Mouse (Mus musculus): ENCODE results near the gene Slc16a5. TPM values are rescaled to one million over a fixed set of nuclear protein-coding genes. Genes with fewer than 3 reads are reported as not detected.

Gene Slc16a5
- total RNA-seq (2023), result 9.4 TPM

DNA sequence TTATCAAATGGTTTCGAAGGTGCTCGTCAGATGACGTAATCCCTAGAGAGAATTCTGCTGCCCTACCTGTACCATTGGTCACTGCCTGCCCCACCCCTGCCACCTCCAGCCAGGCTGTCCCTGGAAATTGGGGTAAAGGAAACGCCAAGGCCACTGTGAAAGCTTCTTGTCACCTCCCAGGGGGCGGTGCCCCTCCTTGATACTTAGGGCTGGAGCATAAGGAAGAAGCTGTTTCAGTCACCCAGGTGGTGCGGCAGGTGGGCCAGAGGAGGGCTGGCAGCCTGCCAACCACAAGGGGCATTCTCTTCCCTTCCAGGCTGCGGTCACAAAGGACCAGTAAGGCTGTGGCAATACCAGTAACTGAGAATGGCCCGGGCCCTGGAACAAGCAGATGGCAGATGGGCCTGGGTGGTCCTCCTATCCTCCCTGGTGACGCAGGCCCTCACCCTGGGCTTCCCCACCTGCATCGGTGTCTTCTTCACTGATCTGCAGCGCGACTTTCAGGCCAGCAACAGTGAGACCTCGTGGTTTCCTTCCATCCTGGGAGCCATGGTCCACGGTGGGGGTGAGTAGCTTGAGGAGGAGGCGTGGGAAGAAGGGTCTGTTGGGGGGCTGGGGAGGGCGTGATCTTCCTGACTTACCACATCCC lies at the start of gene Slc16a5:
TSS of gene Slc16a5 (plus strand) at position 232 of the 649 bp plus-strand sequence.

DNA sequence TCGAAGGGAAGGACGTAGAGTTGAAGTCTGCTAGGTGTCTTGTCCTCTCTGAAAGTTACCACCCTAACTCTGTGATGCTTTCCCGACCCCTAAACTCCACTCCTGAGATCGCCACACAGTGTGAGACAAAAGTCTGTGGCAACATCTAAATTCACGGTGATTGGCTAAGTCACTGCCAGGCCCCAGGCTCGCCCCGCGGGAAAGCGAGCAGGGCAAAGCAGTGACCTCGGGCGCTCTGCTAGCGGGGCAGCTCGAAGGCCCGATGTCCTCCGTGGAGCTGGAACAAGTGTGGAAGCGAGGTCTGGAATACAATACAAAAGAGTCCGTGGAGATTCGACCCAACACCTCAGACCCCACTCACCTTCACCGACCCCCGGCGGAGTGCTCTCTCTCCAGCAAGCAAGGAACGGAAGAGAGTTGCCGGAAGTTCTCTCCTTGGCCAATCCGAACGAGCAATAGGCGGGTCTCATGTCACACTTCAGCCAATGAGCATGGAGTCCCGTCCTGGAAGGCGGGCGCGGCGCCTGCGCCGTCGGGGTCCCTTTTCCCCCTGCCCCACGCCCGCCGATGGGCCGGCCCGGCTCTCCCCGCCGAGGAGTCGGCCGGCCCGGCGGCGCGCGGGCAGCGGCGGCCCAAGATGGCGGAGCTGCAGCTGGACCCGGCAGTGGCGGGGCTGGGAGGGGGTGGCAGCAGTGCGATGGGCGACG lies 42.6 kb upstream of the Slc16a5 start, which contains the start of the genes Atp5h and Kctd2:
TSS of gene Atp5h (minus strand) at position 432 of the 707 bp plus-strand sequence.
TSS of gene Kctd2 (plus strand) at position 598 of the 707 bp plus-strand sequence.

DNA sequence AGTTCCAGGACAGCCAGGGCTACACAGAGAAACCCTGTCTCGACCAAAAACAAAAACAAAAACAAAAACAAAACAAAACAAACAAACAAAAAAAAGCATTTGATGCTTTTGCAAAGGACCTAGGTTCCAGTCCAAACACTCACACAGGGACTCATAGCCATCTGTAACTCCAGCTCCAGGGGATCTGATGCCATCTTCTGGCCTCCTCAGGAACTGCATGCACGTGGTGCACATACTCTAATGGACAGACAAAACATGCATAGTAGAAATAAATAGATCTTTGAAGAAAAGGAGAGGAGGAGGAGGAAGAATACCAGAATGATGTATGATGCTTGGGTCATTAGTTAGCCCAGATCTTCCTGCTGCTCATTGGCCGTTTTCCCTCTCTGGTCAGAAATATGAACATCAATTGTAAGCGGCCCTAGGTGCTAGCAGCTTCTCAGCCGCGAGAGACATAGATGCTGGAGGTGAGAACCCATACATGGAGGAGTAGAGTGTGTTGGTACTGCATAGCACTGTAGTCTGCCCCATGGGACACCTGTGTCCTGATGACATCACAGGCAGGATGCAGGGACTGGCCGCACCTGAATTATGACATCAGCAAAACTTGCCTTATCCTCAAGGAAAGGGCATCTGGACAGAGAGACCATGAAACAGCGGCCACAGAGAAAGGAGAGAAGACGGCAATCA lies 22.2 kb upstream of the Slc16a5 start, which contains the start of gene Trim80:
TSS of gene Trim80 (plus strand) at position 640 of the 690 bp plus-strand sequence.

DNA sequence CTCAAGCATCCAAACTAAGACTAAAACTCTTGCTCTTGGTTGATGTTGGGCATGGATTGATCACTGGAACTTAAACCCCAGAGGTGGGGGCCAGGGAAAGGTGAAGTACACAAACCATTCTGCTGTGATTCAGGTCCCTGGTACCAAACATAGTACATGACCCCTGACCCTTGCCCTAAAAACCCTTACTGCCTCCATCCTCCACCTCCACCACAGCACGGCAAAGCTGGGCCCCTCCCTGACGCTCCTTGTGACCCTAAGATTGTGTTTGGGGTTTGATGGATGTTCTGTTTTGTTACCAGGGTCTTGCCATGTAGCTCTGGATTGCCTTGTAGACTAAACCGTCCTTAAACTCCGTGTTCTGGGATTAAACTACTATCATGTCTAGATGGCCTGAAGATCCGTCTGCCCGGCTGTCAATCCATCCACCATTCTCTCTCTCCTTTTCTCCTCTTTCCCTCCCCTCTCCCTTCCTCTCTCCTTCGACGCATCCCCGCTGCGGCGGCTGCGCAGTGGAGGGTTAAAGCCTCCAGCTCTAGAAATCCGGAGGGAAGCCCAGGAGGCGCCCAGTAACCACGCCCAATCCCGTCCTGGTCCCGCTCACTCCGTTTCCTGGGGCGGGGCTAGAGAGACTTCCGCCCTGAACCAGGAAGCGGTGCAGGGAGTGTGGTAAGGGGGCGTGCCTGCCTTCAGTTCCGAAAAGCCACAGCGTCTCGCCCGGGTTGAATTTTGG lies 12.9 kb downstream of the Slc16a5 start, which contains the start of gene Armc7:
TSS of gene Armc7 (plus strand) at position 643 of the 733 bp plus-strand sequence.

DNA sequence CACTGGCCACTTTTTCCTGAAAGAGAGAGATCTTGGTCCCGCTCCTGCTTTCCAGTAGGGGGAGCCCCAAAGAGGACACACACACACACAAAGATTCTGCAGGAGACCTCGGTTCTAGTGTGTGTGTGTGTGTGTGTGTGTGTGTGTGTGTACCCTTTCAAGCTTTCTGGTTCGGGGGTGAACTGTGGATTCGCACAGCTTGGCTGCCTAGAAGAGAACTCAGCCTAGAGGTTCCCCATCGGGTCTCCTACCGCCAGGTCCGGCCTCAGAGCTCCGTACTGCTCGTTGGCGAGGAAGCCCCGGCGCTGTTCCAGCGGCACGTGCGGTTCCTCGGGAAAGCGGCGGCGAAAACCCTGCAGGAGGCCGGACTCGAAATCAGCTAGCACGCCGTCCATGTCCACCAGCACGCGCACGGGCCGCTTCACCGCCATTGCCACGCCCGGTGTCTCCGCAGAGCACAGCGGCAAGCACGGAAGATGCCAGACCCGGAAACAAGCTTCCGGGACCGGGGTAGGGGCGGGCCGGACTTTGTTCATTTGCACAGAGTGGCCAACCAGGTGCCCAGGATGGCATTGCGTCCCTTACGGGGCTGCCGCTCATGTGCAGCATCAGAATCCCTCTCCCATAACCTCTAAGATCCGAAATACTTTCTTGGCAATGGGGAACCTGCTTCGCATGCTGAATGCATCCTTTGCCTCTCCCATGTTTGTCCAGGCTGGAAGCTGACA lies 29.2 kb downstream of the Slc16a5 start, which contains the start of gene Nt5c:
TSS of gene Nt5c (minus strand) at position 507 of the 728 bp plus-strand sequence.

DNA sequence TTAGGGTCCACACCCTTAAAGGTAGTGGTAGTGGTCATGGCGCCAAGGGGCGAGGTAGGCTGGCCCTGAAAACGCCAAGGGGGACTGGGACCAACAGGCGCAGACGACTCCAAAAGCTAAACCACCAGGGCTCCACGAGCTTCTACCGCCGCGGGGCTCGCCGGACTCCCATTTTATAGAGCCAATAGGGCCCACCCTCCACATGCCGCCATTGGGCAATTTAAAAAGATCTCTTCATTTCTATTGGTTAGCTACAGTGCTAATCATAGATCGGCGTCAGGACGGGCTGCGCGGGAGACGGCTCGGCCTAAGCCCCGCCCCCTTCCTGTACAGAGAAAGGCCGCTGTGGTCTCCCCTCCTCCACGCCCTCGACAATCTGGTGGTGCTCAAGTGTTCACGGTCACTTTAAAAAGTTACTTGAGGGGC lies 52.0 kb downstream of the Slc16a5 start, which contains the start of gene Jpt1:
TSS of gene Jpt1 (minus strand) at position 150 of the 426 bp plus-strand sequence.

Other genes starting within 250 kb of the Slc16a5 start
- gene Grin2c, start 195.2 kb upstream of the Slc16a5 start, total RNA-seq (2023), result not detected
- gene Fdxr, start 185.4 kb upstream of the Slc16a5 start, total RNA-seq (2023), result 17.1 TPM
- gene Fads6, start 164.8 kb upstream of the Slc16a5 start, total RNA-seq (2023), result 1.1 TPM
- not detected for gene Otop2, start 155.3 kb upstream of the Slc16a5 start, total RNA-seq (2023)
- gene Ush1g, start 140.4 kb upstream of the Slc16a5 start, total RNA-seq (2023), result not detected
- gene Otop3, start 127.7 kb upstream of the Slc16a5 start, total RNA-seq (2023), result not detected
- 28.6 TPM for gene Hid1, start 94.7 kb upstream of the Slc16a5 start, total RNA-seq (2023)
- gene Cdr2l, start 80.6 kb upstream of the Slc16a5 start, total RNA-seq (2023), result 0.82 TPM
- 76.4 TPM for gene Mrpl58, start 58.7 kb upstream of the Slc16a5 start, total RNA-seq (2023)
- 215 TPM for gene Atp5h, start 42.5 kb upstream of the Slc16a5 start, total RNA-seq (2023)
- gene Kctd2, start 42.3 kb upstream of the Slc16a5 start, total RNA-seq (2023), result 52.0 TPM
- gene Trim80, start 21.9 kb upstream of the Slc16a5 start, total RNA-seq (2023), result not detected
- 34.7 TPM for gene Armc7, start 13.2 kb downstream of the Slc16a5 start, total RNA-seq (2023)
- gene Nt5c, start 29.4 kb downstream of the Slc16a5 start, total RNA-seq (2023), result 111 TPM
- 171 TPM for gene Jpt1, start 51.9 kb downstream of the Slc16a5 start, total RNA-seq (2023)
- gene Sumo2, start 73.8 kb downstream of the Slc16a5 start, total RNA-seq (2023), result 231 TPM
- 48.4 TPM for gene Nup85, start 102.0 kb downstream of the Slc16a5 start, total RNA-seq (2023)
- gene Mrps7, start 141.5 kb downstream of the Slc16a5 start, total RNA-seq (2023), result 31.5 TPM
- 85.0 TPM for gene Gga3, start 141.6 kb downstream of the Slc16a5 start, total RNA-seq (2023)
- 91.1 TPM for gene Mif4gd, start 150.5 kb downstream of the Slc16a5 start, total RNA-seq (2023)
- gene Slc25a19, start 165.8 kb downstream of the Slc16a5 start, total RNA-seq (2023), result 36.2 TPM
- gene Grb2, start 246.1 kb downstream of the Slc16a5 start, total RNA-seq (2023), result 140 TPM